Mouse (Mus musculus) neural tube, embryonic 13.5 days (tissue): Measurements from ENCODE around the gene Xrn2. TPM values are rescaled to one million over a fixed set of nuclear protein-coding genes. Genes with fewer than 3 reads are reported as not detected.

Source experiments
- ATAC-seq: fragments of 200-750 bp; cut with Nextera tagmentation; 2 replicates; pipeline ENCODE4 v1.8.0; 2017; ENCODE audit warnings: low read depth, mild to moderate bottlenecking, moderate TSS enrichment, moderate library complexity
- H3K27ac ChIP-seq: fragments of 300-500 bp; sonication (generic); replicated peaks from 2 replicates; pipeline ENCODE4 v1.5.1; 2015; ENCODE audit warnings: moderate library complexity, mild to moderate bottlenecking, inconsistent platforms
- H3K27me3 ChIP-seq: fragments of 300-500 bp; sonication (generic); 2 replicates; pipeline ENCODE4 v1.6.1; 2015; ENCODE audit warnings: mild to moderate bottlenecking, inconsistent platforms
- H3K36me3 ChIP-seq: fragments of 300-500 bp; sonication (generic); 2 replicates; pipeline ENCODE4 v1.6.1; 2015; ENCODE audit warnings: mild to moderate bottlenecking, inconsistent platforms
- H3K4me1 ChIP-seq: fragments of 300-500 bp; sonication (generic); replicated peaks from 2 replicates; pipeline ENCODE4 v1.6.1; 2015; ENCODE audit warnings: inconsistent platforms
- H3K4me2 ChIP-seq: fragments of 300-500 bp; sonication (generic); 2 replicates; pipeline ENCODE4 v1.6.1; 2015; ENCODE audit warnings: inconsistent platforms, mild to moderate bottlenecking, moderate library complexity
- H3K4me3 ChIP-seq: fragments of 300-500 bp; sonication (generic); 2 replicates; pipeline ENCODE4 v1.5.1; 2015; ENCODE audit warnings: mild to moderate bottlenecking, inconsistent platforms
- H3K9ac ChIP-seq: fragments of 300-500 bp; sonication (generic); 2 replicates; pipeline ENCODE4 v1.6.1; 2015; ENCODE audit warnings: moderate library complexity, mild to moderate bottlenecking, inconsistent platforms
- H3K9me3 ChIP-seq: fragments of 300-500 bp; sonication (generic); 2 replicates; pipeline ENCODE4 v1.6.1; 2016; ENCODE audit warnings: inconsistent platforms
- WGBS: fragments of 180-500 bp; shearing (Covaris S2); methylation state at CpG from one replicate; pipeline ENCODE4 v1.1.7; 2015; 5-methylcytosine and 5-hydroxymethylcytosine counted together
- polyA plus RNA-seq: library from polyadenylated mRNA; unstranded; fragments of >200 nt; fragmentation: Nextera tagmentation; extraction: Ambion mirVana; gene quantifications from 2 replicates; pipeline ENCODE4 v1.2.1, GENCODE M21; 2015

Gene Xrn2
- polyA plus RNA-seq = 73.1 and 76.7 TPM in 2 replicates

- H3K27ac ChIP-seq = peak within 1 kb of the TSS; percentile 97
- peaks cover 30% of the 10 kb centered on the region for H3K4me1 ChIP-seq
- no peaks in the 10 kb centered on the region for H3K9me3 ChIP-seq
- peak within 1 kb of the TSS; percentile 73 for H3K4me3 ChIP-seq
- H3K9ac ChIP-seq = peak within 1 kb of the TSS; percentile 80
- H3K36me3 ChIP-seq = no peaks in the 10 kb centered on the region
- under 1% methylated on average over 37 of the region's 37 CpGs for WGBS
- peak; percentile 98 for ATAC-seq
- no peaks in the 10 kb centered on the region for H3K27me3 ChIP-seq
- H3K4me2 ChIP-seq = peak within 1 kb of the TSS; percentile 73
Observed at GRCm38 (mm10) chr2:147012623-147013184, at the start of gene Xrn2. Gene Xrn2, plus strand, starts transcription at chr2:147012996.

- H3K9me3 ChIP-seq = no peaks in the 10 kb centered on the region
- no peak for ATAC-seq
- no peaks in the 10 kb centered on the region for H3K4me1 ChIP-seq
- no peaks in the 10 kb centered on the region for H3K27me3 ChIP-seq
- H3K27ac ChIP-seq = no peak overlapping the region
- H3K4me2 ChIP-seq = no peak overlapping the region
- no peak overlapping the region for H3K9ac ChIP-seq
- 83% methylated on average over 3 of the region's 3 CpGs for WGBS
- H3K36me3 ChIP-seq = peaks cover 6% of the 10 kb centered on the region; the same call in 1 of the 2 replicates
- no peak overlapping the region for H3K4me3 ChIP-seq
Observed at GRCm38 (mm10) chr2:146975024-146975423, 37.8 kb upstream of the Xrn2 start.

- H3K27ac ChIP-seq = no peak overlapping the region
- H3K9ac ChIP-seq = no peak overlapping the region
- H3K36me3 ChIP-seq = peaks cover under 1% of the 10 kb centered on the region; the same call in 1 of the 2 replicates
- WGBS = 71% methylated on average over 3 of the region's 3 CpGs
- H3K27me3 ChIP-seq = no peaks in the 10 kb centered on the region
- no peak for ATAC-seq
- H3K4me2 ChIP-seq = no peak overlapping the region
- no peaks in the 10 kb centered on the region for H3K4me1 ChIP-seq
- no peaks in the 10 kb centered on the region for H3K9me3 ChIP-seq
- H3K4me3 ChIP-seq = no peak overlapping the region
Observed at GRCm38 (mm10) chr2:146975453-146976028, 37.3 kb upstream of the Xrn2 start.

DNA sequence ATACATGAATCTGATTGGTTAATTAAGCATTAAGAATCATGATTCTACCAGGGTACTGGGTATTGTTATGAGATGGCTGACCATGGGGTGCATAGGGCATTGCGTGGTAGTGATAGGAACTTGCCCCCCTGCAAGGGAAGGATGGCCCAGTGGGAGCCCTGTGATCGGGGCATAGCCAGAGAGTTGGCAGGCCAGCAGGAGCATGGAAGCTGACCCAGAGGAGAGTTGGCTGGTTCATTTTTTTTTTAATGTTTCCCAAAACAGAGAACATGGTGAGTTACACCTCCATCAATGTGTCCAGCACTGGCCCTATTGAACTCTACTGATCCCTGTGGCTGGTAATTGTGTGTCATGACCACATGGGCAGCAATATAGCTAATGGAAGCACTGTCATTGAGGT is 30.0 kb upstream of the Xrn2 start:
- H3K4me2 ChIP-seq = no peak overlapping the region
- H3K9me3 ChIP-seq = no peaks in the 10 kb centered on the region
- WGBS = 83% methylated on average over 2 of the region's 2 CpGs
- no peaks in the 10 kb centered on the region for H3K36me3 ChIP-seq
- H3K4me3 ChIP-seq = no peak overlapping the region
- no peak overlapping the region for H3K27ac ChIP-seq
- no peak overlapping the region for H3K9ac ChIP-seq
- H3K27me3 ChIP-seq = no peaks in the 10 kb centered on the region
- no peak for ATAC-seq
- H3K4me1 ChIP-seq = no peaks in the 10 kb centered on the region

DNA sequence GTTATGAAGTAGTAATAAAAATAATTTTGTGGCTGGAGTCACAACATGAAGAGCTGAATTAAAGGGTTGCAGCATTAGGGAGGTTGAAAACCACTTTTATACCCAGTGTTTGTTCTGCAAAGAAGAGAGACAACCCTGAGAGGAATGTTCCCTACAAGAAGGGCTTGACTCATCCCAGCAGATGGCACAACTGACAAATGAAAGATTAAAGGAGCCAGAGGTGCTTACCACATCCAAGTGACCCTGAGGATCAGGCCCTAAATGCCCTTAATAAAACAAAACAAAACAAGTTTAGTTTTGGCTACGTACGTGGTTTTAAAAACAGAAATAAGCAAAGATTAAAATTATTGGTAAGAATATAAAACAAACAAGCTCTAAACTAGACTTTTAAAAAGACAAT is 28.0 kb upstream of the Xrn2 start:
- Histone ChIP-seq H3K4me2 (no peak overlapping the region), H3K27ac (no peak overlapping the region), H3K36me3 (no peaks in the 10 kb centered on the region), H3K9ac (no peak overlapping the region), H3K9me3 (no peaks in the 10 kb centered on the region), H3K4me1 (no peaks in the 10 kb centered on the region), H3K27me3 (no peaks in the 10 kb centered on the region), H3K4me3 (no peak overlapping the region)
- WGBS = 98% methylated on average over 2 of the region's 2 CpGs
- ATAC-seq = no peak

DNA sequence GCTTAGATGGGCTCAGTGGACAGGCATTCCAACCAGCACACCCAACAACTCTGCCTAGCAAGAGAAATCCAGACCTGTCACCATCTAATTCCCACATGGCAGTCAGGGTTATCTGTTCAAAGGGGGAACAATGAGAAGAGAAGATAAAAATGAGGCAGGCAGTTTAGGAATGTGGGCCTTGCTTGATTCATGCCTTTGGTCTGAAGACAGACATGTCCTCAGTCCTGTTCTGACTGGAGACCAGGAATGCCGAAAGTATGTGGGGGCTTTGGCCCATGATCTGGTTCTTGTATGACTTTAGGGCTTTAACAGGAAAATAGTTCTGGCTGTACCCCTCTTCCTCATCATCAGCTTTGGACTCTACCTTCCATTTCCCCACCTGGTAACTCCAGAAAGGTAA is 27.0 kb upstream of the Xrn2 start:
- Histone ChIP-seq H3K27me3 (no peaks in the 10 kb centered on the region), H3K27ac (no peak overlapping the region), H3K4me2 (no peak overlapping the region), H3K4me1 (no peaks in the 10 kb centered on the region), H3K9me3 (no peaks in the 10 kb centered on the region), H3K9ac (no peak overlapping the region), H3K4me3 (no peak overlapping the region), H3K36me3 (no peaks in the 10 kb centered on the region)
- ATAC-seq = no peak
- 83% methylated on average over 1 of the region's 1 CpGs for WGBS

DNA sequence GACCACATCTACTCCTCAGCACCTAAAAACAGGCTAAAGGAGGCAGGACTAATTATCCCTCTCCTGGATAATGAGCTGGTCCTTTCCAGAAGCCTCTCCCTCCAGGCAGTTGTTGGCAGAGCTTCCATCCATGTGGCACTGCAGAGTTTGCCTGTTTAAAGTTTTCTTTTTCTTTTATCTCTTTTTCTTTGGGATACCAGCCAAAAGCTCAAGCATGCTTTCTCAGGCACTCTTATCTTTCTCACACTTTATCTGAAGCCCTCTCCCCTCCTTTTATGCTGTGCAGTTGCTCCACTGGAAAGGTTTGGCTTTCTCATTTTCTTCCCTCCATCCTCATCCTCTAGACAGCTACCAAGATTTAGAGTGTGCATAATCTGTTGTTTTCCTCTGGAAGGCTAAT is 26.4 kb upstream of the Xrn2 start:
- no peaks in the 10 kb centered on the region for H3K27me3 ChIP-seq
- no peak overlapping the region for H3K4me2 ChIP-seq
- ATAC-seq = no peak
- H3K4me1 ChIP-seq = no peaks in the 10 kb centered on the region
- H3K36me3 ChIP-seq = no peaks in the 10 kb centered on the region
- no peak overlapping the region for H3K4me3 ChIP-seq
- H3K9ac ChIP-seq = no peak overlapping the region
- H3K27ac ChIP-seq = no peak overlapping the region
- no peaks in the 10 kb centered on the region for H3K9me3 ChIP-seq

GRCm38 (mm10) chr2:147007265-147007664 is 5.5 kb upstream of the Xrn2 start:
- no peak overlapping the region for H3K27ac ChIP-seq
- no peak overlapping the region for H3K4me3 ChIP-seq
- 92% methylated on average over 2 of the region's 2 CpGs for WGBS
- peaks cover 9% of the 10 kb centered on the region for H3K4me1 ChIP-seq
- H3K27me3 ChIP-seq = no peaks in the 10 kb centered on the region
- no peaks in the 10 kb centered on the region for H3K9me3 ChIP-seq
- no peak overlapping the region for H3K9ac ChIP-seq
- no peaks in the 10 kb centered on the region for H3K36me3 ChIP-seq
- H3K4me2 ChIP-seq = no peak overlapping the region
- ATAC-seq = no peak

GRCm38 (mm10) chr2:147009084-147009483 is 3.7 kb upstream of the Xrn2 start:
- Histone ChIP-seq H3K27me3 (no peaks in the 10 kb centered on the region), H3K27ac (no peak overlapping the region), H3K4me1 (peaks cover 13% of the 10 kb centered on the region), H3K9me3 (no peaks in the 10 kb centered on the region), H3K4me3 (no peak overlapping the region), H3K36me3 (no peaks in the 10 kb centered on the region), H3K4me2 (no peak overlapping the region), H3K9ac (no peak overlapping the region)
- ATAC-seq = no peak

GRCm38 (mm10) chr2:147010141-147010540 is 2.7 kb upstream of the Xrn2 start:
- Histone ChIP-seq H3K4me2 (no peak overlapping the region), H3K9me3 (no peaks in the 10 kb centered on the region), H3K4me3 (no peak overlapping the region), H3K27me3 (no peaks in the 10 kb centered on the region), H3K9ac (no peak overlapping the region), H3K36me3 (no peaks in the 10 kb centered on the region), H3K4me1 (peaks cover 23% of the 10 kb centered on the region), H3K27ac (no peak overlapping the region)
- WGBS = 93% methylated on average over 4 of the region's 4 CpGs
- no peak for ATAC-seq

GRCm38 (mm10) chr2:147010952-147011351 is 1.8 kb upstream of the Xrn2 start:
- H3K27ac ChIP-seq = no peak overlapping the region
- no peaks in the 10 kb centered on the region for H3K9me3 ChIP-seq
- no peaks in the 10 kb centered on the region for H3K36me3 ChIP-seq
- peaks cover 30% of the 10 kb centered on the region for H3K4me1 ChIP-seq
- no peak overlapping the region for H3K4me2 ChIP-seq
- no peak overlapping the region for H3K9ac ChIP-seq
- no peak overlapping the region for H3K4me3 ChIP-seq
- H3K27me3 ChIP-seq = no peaks in the 10 kb centered on the region
- 94% methylated on average over 9 of the region's 9 CpGs for WGBS
- ATAC-seq = no peak

- Histone ChIP-seq H3K27me3 (no peaks in the 10 kb centered on the region), H3K4me3 (peak overlapping the region; percentile 73), H3K9me3 (no peaks in the 10 kb centered on the region), H3K4me2 (peak overlapping the region; percentile 73), H3K9ac (peak overlapping the region; percentile 80), H3K27ac (peak overlapping the region; percentile 97; the same call in 1 of the 2 replicates), H3K4me1 (peaks cover 30% of the 10 kb centered on the region), H3K36me3 (no peaks in the 10 kb centered on the region)
- ATAC-seq = no peak
- 67% methylated on average over 3 of the region's 3 CpGs for WGBS
Observed at GRCm38 (mm10) chr2:147011474-147012140, 1.2 kb upstream of the Xrn2 start.
